Mouse (Mus musculus): ENCODE measurements around the gene BC005624.
"Not testable (repeated sequence)": the region's sequence is repeated elsewhere in the genome, so short reads cannot be mapped to it uniquely, and the experiment has no call there.

BC005624 gene

DNA sequence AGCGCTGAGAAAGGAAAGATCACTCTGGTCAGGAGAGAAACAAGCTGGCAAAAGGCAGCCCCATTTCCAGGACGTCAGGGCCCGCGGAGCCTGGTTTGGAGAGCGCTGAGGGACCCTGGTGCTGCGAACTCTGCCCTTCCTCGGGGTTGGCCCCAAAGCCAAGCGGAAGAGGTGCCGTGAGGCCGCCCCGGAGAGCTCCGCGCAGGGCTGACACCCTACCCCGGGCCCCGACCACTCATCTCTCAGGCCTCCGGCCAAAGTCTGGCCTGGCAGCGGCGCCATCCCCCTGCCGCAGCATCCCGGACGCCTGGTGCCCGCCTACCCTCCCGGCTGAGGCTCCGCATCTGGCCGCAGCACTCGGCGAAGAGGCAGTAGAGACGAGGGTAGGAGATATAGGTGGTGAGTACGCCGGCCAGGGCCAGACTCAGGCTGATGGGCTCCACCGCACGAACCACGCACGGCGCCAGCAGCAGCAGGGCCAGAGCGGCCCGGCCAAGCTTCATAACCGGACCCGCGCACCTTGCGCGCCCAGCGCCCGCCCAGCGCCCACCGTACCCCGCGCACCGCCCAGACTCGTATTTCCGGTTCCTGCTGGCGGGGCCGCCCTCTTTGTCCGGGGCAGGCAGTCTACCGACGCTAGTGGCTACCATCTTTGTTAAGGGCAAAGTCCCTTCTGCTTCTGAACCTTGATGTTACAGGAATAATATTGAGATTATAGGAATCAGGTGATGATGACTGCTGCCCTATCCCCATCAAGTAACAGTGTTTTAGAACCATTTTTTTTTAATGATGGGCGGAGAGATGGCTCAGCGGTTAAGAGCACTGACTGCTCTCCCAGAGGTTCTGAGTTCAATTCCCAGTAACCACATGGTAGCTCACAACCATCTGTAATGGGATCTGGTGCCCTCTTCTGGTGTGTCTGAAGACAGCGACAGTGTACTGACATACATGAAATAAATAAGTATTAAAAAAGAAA lies 14.4 kb downstream of the BC005624 start, which contains the start of gene Tor1a:
Gene Tor1a, minus strand, starts transcription at position 582 of the 976 bp plus-strand sequence.
- peak; percentile 91 for DNase-seq

- DNase-seq = no peak
These were observed 15.2 kb downstream of the BC005624 start for GRCm38 (mm10) chr2:30966826-30967225.

DNA sequence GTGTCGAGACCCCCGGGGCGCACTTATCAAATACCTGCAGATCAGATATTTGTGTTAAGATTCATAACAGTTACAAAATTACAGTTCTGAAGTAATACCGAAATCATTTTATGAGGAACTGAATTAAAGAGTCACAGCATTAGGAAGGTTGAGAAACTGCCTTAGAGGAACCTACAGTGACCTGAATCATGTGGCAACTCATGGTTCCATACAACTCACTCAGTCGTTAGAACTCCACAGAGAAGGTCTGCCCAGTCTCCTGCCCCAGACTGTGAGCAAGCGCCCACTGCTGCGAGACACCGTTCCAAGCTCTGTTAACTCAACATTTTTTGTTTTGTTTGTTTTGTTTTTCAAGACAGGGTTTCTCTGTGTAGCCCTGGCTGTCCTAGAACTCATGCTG lies 16.4 kb downstream of the BC005624 start:
- DNase-seq = no peak

GRCm38 (mm10) chr2:30962570-30963254 lies 19.3 kb downstream of the BC005624 start:
- no peak for DNase-seq

DNA sequence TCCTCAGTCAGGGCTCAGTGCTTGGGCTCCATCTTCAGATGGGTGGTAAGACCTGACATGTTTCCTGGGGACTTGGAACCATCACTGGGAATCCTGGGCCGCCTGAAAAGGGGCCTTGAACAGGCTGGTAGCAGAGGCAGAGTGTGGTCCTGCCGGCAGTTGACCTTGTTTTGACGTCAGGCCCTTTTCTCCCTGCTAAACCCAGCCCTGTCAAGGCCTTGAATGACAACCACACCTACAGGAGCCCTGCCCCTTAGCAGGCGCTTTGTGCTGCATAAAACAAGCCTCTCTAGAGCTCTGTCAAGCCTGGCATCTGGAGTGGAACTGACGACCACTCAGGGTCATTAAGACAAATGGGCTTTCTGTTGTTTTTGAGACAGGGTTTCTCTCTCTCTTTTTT lies 22.1 kb downstream of the BC005624 start:
- no peak for DNase-seq

DNA sequence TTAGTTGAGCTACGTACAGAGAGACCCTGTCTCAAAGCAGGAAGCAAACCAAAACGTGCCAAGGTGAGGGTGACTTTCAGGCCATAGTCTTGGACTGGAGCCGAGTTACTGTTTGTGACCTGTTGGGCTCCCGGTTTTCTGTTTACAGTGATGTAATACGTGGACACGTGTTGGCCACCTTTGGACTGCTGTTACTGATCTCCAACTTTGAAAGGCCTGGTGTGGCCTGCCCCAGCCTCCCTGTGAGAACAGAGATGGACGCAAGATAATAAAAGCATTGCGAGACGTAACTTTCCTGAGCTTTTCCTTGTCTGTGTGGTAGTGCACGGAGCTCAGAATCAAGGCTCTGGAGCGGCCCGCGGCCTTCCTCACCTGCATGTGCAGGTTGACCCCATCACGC lies 23.3 kb downstream of the BC005624 start:
- DNase-seq = no peak

- DNase-seq = no peak
These were observed 24.5 kb downstream of the BC005624 start for GRCm38 (mm10) chr2:30957511-30957910.

GRCm38 (mm10) chr2:30954797-30955196 lies 27.2 kb downstream of the BC005624 start:
- DNase-seq = no peak

- DNase-seq = peak; percentile 86
These were observed 29.0 kb downstream of the BC005624 start, which contains the start of gene Tor1b for GRCm38 (mm10) chr2:30952824-30953490. Tor1b (plus strand) TSS chr2:30952959.

GRCm38 (mm10) chr2:30952457-30952823 lies 29.6 kb downstream of the BC005624 start:
- no peak for DNase-seq

GRCm38 (mm10) chr2:30942603-30943011 lies 39.4 kb downstream of the BC005624 start:
- peak; percentile 40 for DNase-seq

- not testable (repeated sequence) for DNase-seq
These were observed 39.9 kb downstream of the BC005624 start for GRCm38 (mm10) chr2:30942116-30942515.

GRCm38 (mm10) chr2:30941586-30941985 lies 40.4 kb downstream of the BC005624 start:
- no peak for DNase-seq

- no peak for DNase-seq
These were observed 43.4 kb downstream of the BC005624 start for GRCm38 (mm10) chr2:30938574-30938991.

DNA sequence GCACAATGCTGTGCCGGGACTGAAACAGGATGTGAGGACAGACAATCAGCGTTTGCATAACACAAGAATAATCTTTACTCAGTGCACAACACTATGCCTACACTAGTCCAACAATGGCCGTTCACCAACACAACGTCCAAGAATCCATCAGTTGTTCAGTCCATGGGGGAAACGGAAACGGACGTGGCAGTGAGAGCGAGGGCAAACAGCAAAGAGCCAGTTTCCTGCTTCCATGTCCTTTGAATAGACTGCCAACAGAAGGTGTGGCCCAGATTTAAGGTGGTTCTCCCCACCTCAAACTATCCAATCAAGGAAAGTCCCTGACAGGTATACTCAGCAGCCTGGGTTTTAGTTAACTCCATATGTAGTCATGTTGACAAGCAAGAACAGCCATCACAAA lies 44.3 kb downstream of the BC005624 start:
- no peak for DNase-seq

DNA sequence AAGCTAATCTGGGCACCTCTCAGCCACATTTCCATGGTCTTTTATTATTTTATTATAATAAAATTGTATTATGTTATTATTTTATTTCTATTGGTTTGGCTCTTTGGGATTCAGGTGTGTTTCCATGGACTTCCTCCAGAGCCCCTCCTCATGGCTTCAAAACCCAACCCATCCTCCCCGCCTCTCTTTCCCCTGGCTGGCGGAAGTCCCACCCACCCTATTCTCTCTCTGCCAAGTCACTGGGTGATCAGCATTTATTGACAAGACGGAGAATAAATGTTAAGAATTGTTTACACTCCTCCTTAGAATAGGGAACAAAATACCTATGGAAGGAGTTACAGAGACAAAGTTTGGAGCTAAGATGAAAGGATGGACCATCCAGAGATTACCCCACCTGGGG lies 45.2 kb downstream of the BC005624 start:
- no peak for DNase-seq

GRCm38 (mm10) chr2:30933917-30934450 lies 48.0 kb downstream of the BC005624 start:
- DNase-seq = peak; percentile 65

DNA sequence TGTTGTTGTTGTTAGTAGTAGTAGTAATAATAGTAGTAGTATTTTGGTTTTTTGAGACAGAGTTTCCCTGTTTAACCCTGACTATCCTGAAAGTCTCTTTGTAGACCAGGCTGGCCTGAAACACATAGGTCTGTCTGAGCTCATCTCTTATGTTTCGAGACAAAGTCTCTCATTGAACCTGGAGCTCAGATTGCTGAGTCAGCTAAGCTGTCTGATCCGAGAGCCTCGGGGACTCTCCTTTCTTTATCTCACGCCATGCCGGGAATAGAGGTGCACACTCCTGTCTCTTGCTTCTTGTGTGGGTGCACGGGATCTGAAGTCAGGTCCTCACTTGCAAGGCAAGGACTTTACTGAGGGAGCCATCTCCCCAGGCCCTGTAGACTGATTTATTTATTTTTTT lies 49.0 kb downstream of the BC005624 start:
- no peak for DNase-seq

- DNase-seq = no peak
These were observed 50.1 kb downstream of the BC005624 start for GRCm38 (mm10) chr2:30931922-30932321.

- not testable (repeated sequence) for DNase-seq
These were observed 51.2 kb downstream of the BC005624 start for GRCm38 (mm10) chr2:30930846-30931245.

GRCm38 (mm10) chr2:30929483-30930045 lies 52.4 kb downstream of the BC005624 start, which contains the start of gene Ptges:
Ptges (minus strand) TSS chr2:30929863.
- DNase-seq = peak; percentile 83

DNA sequence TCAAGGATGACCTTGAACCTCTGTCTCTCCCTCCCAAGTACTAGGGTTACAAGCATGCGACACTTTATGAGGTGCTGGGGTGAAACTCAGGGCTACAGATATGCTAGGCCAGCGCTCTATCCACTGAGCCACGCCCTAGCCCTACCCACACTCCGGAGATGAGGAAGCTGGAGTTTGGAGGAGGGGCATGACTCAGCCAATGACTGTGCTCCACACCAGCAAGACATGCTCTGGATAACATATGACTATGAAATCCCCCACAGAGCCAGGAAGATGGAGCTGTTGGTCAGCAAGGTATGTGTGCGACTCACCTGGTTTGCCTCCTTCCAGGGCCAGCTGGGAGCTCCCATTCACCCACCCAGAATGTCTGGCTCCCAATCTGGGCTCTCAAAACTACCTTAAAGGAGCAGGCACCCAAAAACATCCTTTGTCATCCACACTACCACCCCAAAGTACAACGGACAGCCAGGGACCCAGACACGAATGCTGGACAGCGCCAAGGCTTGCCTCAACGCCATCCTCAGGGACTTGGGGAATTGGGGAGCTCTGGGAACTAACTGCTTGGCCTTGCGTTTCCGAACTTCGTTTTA lies 53.0 kb downstream of the BC005624 start:
- no peak for DNase-seq
